Mouse (Mus musculus) hindbrain, embryonic 10.5 days (tissue): Measurements from ENCODE around the gene Mknk2. TPM values are rescaled to one million over a fixed set of nuclear protein-coding genes. Genes with fewer than 3 reads are reported as not detected.

Experiments
- DNase-seq: peaks from one replicate; pipeline ENCODE4 v3.0.0-alpha.2; 2017; ENCODE audit warnings: low spot score
- H3K27ac ChIP-seq: fragments of 300-500 bp; sonication (generic); 2 replicates; pipeline ENCODE4 v1.5.1; 2016; ENCODE audit warnings: mild to moderate bottlenecking, moderate library complexity
- H3K27me3 ChIP-seq: fragments of 300-500 bp; sonication (generic); 2 replicates; pipeline ENCODE4 v1.6.1; 2016; ENCODE audit warnings: mild to moderate bottlenecking; ENCODE audit not compliant: poor library complexity, insufficient read depth, severe bottlenecking
- H3K36me3 ChIP-seq: fragments of 300-500 bp; sonication (generic); 2 replicates; pipeline ENCODE4 v1.6.1; 2016; ENCODE audit warnings: mild to moderate bottlenecking, moderate library complexity
- H3K4me1 ChIP-seq: fragments of 300-500 bp; sonication (generic); replicated peaks from 2 replicates; pipeline ENCODE4 v1.6.1; 2016; ENCODE audit warnings: mild to moderate bottlenecking
- H3K4me3 ChIP-seq: fragments of 300-500 bp; sonication (generic); 2 replicates; pipeline ENCODE4 v1.5.1; 2016; ENCODE audit warnings: mild to moderate bottlenecking, moderate library complexity
- H3K9me3 ChIP-seq: fragments of 300-500 bp; sonication (generic); 2 replicates; pipeline ENCODE4 v1.6.1; 2016; ENCODE audit warnings: mild to moderate bottlenecking, moderate library complexity
- WGBS: fragments of 180-500 bp; shearing (Covaris S2); methylation state at CpG from one replicate; pipeline ENCODE4 v1.1.7; 2016; 5-methylcytosine and 5-hydroxymethylcytosine counted together
- polyA plus RNA-seq: library from polyadenylated mRNA; unstranded; fragments of >200 nt; fragmentation: Nextera tagmentation; extraction: Ambion mirVana; gene quantifications from 2 replicates; pipeline ENCODE4 v1.2.1, GENCODE M21; 2016

The Mknk2 gene
- polyA plus RNA-seq, 1 experiment from 2014 or later: 93.2 TPM

DNA sequence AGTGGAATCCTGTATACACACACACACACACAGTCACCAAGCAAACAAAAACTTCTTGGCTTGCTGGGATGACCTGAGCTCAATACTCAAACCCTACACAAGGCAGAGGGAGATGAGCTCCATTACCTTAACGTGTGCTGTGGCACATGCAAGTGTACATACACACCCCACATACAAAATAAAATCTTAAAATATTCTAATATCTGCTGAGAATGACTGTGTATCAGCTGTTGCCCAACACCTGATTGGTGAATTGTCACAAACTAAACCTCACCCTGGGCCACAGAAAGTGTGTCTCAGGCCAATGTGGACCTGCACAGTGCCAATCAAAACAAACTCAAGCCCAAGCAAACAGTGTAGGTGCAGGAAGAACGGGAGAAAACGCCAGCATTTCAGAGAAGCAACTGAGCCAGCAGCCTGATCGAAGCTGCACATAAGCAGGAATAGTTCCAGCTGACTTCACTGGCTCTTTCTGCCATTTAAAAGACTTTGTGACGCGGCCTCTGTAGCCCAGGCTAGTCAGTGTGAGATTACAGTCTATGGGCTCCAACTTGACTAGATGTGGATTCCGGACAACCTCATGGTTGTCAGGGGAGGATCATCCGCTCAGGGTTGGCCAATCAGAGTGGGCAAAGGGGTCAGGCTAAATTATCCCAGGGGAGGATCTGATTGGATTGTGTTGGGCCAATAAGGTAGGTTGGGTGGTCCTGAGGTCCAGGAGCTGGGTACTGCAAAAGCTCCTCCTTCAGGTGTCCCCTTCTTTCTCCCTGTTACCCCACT is 58.3 kb downstream of the Mknk2 start:
- 32% methylated on average over 8 of the region's 8 CpGs for WGBS
- DNase-seq: no peak
- H3K27ac ChIP-seq: 0 out of 2 replicates have a peak overlapping the region, but pooled peaks have one; percentile 50
- H3K36me3 ChIP-seq: peaks cover 20% of the 10 kb centered on the region
- H3K4me3 ChIP-seq: peak overlapping the region; percentile 2; the same call in 1 of the 2 replicates
- H3K27me3 ChIP-seq: no peaks in the 10 kb centered on the region
- H3K4me1 ChIP-seq: peaks cover 40% of the 10 kb centered on the region
- no peaks in the 10 kb centered on the region for H3K9me3 ChIP-seq

DNA sequence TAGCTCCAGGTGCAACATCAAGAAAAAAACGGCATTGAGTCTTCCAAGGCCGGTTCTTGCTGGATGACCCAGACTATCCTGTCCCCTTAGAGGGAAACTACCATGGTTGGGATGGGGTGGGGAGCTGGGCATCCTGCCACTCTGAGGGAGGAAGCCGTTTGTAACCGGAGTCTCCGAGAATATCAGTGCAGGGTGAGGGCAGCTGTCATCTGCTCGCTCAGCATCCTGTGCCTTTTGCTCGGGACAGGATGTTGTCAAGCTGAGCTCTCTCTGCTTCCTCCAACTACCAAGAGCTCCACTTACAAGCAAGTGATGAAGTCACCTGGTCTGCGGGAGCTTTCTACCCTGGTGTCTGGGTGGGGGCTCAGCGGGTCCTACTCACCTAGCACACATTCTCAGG is 59.7 kb downstream of the Mknk2 start:
- Histone ChIP-seq H3K27ac (peak overlapping the region; percentile 9; the same call in 1 of the 2 replicates), H3K4me3 (0 out of 2 replicates have a peak overlapping the region, but pooled peaks have one; percentile 9), H3K36me3 (peaks cover 34% of the 10 kb centered on the region), H3K4me1 (peaks cover 25% of the 10 kb centered on the region), H3K27me3 (no peaks in the 10 kb centered on the region), H3K9me3 (no peaks in the 10 kb centered on the region)
- no peak for DNase-seq
- WGBS: 79% methylated on average over 9 of the region's 9 CpGs

Other genes with a start within 250 kb of the Mknk2 start
- 191 and 198 TPM in 2 replicates for gene Tcf3, start 244.5 kb downstream of the Mknk2 start, polyA plus RNA-seq
- 1.1 and 2.0 TPM in 2 replicates for gene Onecut3, start 183.3 kb downstream of the Mknk2 start, polyA plus RNA-seq
- 0.56 and 0.90 TPM in 2 replicates for gene Atp8b3, start 139.0 kb downstream of the Mknk2 start, polyA plus RNA-seq
- gene Rexo1, start 116.6 kb downstream of the Mknk2 start, polyA plus RNA-seq: 33.3 and 38.5 TPM in 2 replicates
- gene Klf16, start 100.8 kb downstream of the Mknk2 start, polyA plus RNA-seq: 6.9 and 7.3 TPM in 2 replicates
- 89.1 and 109 TPM in 2 replicates for gene Abhd17a, start 87.8 kb downstream of the Mknk2 start, polyA plus RNA-seq
- 89.9 and 92.0 TPM in 2 replicates for gene Scamp4, start 75.2 kb downstream of the Mknk2 start, polyA plus RNA-seq
- gene Adat3, start 75.2 kb downstream of the Mknk2 start, polyA plus RNA-seq: 11.0 and 11.3 TPM in 2 replicates
- 4.6 and 5.5 TPM in 2 replicates for gene Gm49322, start 72.1 kb downstream of the Mknk2 start, polyA plus RNA-seq
- 169 and 180 TPM in 2 replicates for gene Csnk1g2, start 55.3 kb downstream of the Mknk2 start, polyA plus RNA-seq
- 77.0 and 77.1 TPM in 2 replicates for gene Btbd2, start 21.0 kb downstream of the Mknk2 start, polyA plus RNA-seq
- 68.8 and 77.2 TPM in 2 replicates for gene Mob3a, start 23.9 kb upstream of the Mknk2 start, polyA plus RNA-seq
- gene Izumo4, start 24.1 kb upstream of the Mknk2 start, polyA plus RNA-seq: 13.7 and 18.7 TPM in 2 replicates
- 59.9 and 65.8 TPM in 2 replicates for gene Ap3d1, start 64.2 kb upstream of the Mknk2 start, polyA plus RNA-seq
- gene Dot1l, start 77.1 kb upstream of the Mknk2 start, polyA plus RNA-seq: 20.3 and 22.8 TPM in 2 replicates
- 109 and 119 TPM in 2 replicates for gene Sf3a2, start 120.1 kb upstream of the Mknk2 start, polyA plus RNA-seq
- 189 and 192 TPM in 2 replicates for gene Plekhj1, start 120.5 kb upstream of the Mknk2 start, polyA plus RNA-seq
- gene Amh, start 127.1 kb upstream of the Mknk2 start, polyA plus RNA-seq: 0.12 and 0.16 TPM in 2 replicates
- 0.65 and 0.68 TPM in 2 replicates for gene Jsrp1, start 135.4 kb upstream of the Mknk2 start, polyA plus RNA-seq
- gene Oaz1, start 148.5 kb upstream of the Mknk2 start, polyA plus RNA-seq: 2,287 and 2,328 TPM in 2 replicates
- 0.61 and 0.93 TPM in 2 replicates for gene Lingo3, start 165.9 kb upstream of the Mknk2 start, polyA plus RNA-seq
- gene Lsm7, start 177.1 kb upstream of the Mknk2 start, polyA plus RNA-seq: 314 and 327 TPM in 2 replicates
- gene Sppl2b, start 177.2 kb upstream of the Mknk2 start, polyA plus RNA-seq: 46.3 and 52.9 TPM in 2 replicates
- 0.04 and 0.14 TPM in 2 replicates for gene Tmprss9, start 193.7 kb upstream of the Mknk2 start, polyA plus RNA-seq
- 374 and 391 TPM in 2 replicates for gene Timm13, start 222.9 kb upstream of the Mknk2 start, polyA plus RNA-seq
- 65.8 and 78.4 TPM in 2 replicates for gene Lmnb2, start 240.1 kb upstream of the Mknk2 start, polyA plus RNA-seq